Mouse (Mus musculus) ES-Bruce4 (cell line): Measurements from ENCODE around the gene Lrrc52. TPM values are rescaled to one million over a fixed set of nuclear protein-coding genes. Genes with fewer than 3 reads are reported as not detected.
A peak's percentile ranks its signal among the peaks of the same experiment; 100 is the strongest.

Experiments
- H3K27ac ChIP-seq: 2 replicates; pipeline ENCODE4 v1.5.1; 2012; ENCODE audit warnings: low read length, inconsistent platforms; ENCODE audit not compliant: insufficient read depth
- H3K27me3 ChIP-seq: 2 replicates; pipeline ENCODE4 v1.6.1; 2012; ENCODE audit warnings: mild to moderate bottlenecking, low read length, inconsistent platforms; ENCODE audit not compliant: control insufficient read depth, poor library complexity, insufficient read depth, severe bottlenecking
- H3K36me3 ChIP-seq: 2 replicates; pipeline ENCODE4 v1.6.1; 2012; ENCODE audit warnings: inconsistent platforms, mild to moderate bottlenecking, low read length, moderate library complexity; ENCODE audit not compliant: control insufficient read depth, poor library complexity, insufficient read depth, severe bottlenecking
- H3K4me1 ChIP-seq: one replicate; pipeline ENCODE4 v1.8.1; 2011; ENCODE audit warnings: low read length; ENCODE audit not compliant: control insufficient read depth, insufficient read depth
- H3K4me3 ChIP-seq: 2 replicates; pipeline ENCODE4 v1.5.1; 2011; ENCODE audit warnings: low read depth, mild to moderate bottlenecking, low read length
- H3K9ac ChIP-seq: 2 replicates; pipeline ENCODE4 v1.6.1; 2012; ENCODE audit warnings: low read depth, mild to moderate bottlenecking, inconsistent platforms; ENCODE audit not compliant: poor library complexity, severe bottlenecking
- H3K9me3 ChIP-seq: replicated peaks from 2 replicates; pipeline ENCODE4 v1.6.1; 2012; ENCODE audit warnings: mild to moderate bottlenecking, low read length, inconsistent platforms; ENCODE audit not compliant: control insufficient read depth, poor library complexity, insufficient read depth, severe bottlenecking
- CTCF ChIP-seq: IDR thresholded peaks from one replicate; pipeline ENCODE4 v1.8.1; 2011; ENCODE audit warnings: low read depth, low read length
- EP300 ChIP-seq: IDR thresholded peaks from 2 replicates; pipeline ENCODE4 v1.6.1; 2011; ENCODE audit warnings: low read depth, low read length; ENCODE audit not compliant: insufficient read depth
- POLR2A ChIP-seq: IDR thresholded peaks from one replicate; pipeline ENCODE4 v1.8.1; 2011; ENCODE audit warnings: low read length; ENCODE audit not compliant: insufficient read depth
- polyA plus RNA-seq: library from polyadenylated mRNA; stranded (reverse); fragments of >200 nt; gene quantifications from 2 replicates; pipeline ENCODE4 v1.2.4, GENCODE M21; 2011; ENCODE audit warnings: low read depth; ENCODE audit not compliant: missing spikeins, insufficient read depth, insufficient read length

Gene Lrrc52
- polyA plus RNA-seq, 1 experiment, result not detected

- Histone ChIP-seq H3K4me3 (no peak overlapping the region), H3K27me3 (0 out of 2 replicates have a peak, but pooled peaks cover 2% of the 10 kb centered on the region), H3K9me3 (no peaks in the 10 kb centered on the region), H3K4me1 (no peaks in the 10 kb centered on the region), H3K9ac (no peak overlapping the region), H3K27ac (no peak overlapping the region), H3K36me3 (no peaks in the 10 kb centered on the region)
- no peak for TF ChIP-seq EP300
- no peak for TF ChIP-seq POLR2A
- no peak for TF ChIP-seq CTCF
These were observed 1.3 kb upstream of the Lrrc52 start for GRCm38 (mm10) chr1:167467916-167468315.

GRCm38 (mm10) chr1:167457311-167457710 lies 9.3 kb downstream of the Lrrc52 start:
- H3K27ac ChIP-seq, result no peak overlapping the region
- no peaks in the 10 kb centered on the region for H3K27me3 ChIP-seq
- H3K4me3 ChIP-seq, result no peak overlapping the region
- TF ChIP-seq POLR2A (no peak), CTCF (no peak), EP300 (no peak)
- no peaks in the 10 kb centered on the region for H3K36me3 ChIP-seq
- H3K9me3 ChIP-seq, result no peaks in the 10 kb centered on the region
- no peaks in the 10 kb centered on the region for H3K4me1 ChIP-seq
- no peak overlapping the region for H3K9ac ChIP-seq

GRCm38 (mm10) chr1:167453048-167453447 lies 13.5 kb downstream of the Lrrc52 start:
- no peak overlapping the region for H3K9ac ChIP-seq
- peaks cover 4% of the 10 kb centered on the region for H3K4me1 ChIP-seq
- no peak overlapping the region for H3K4me3 ChIP-seq
- TF ChIP-seq EP300 (no peak), CTCF (no peak), POLR2A (no peak)
- H3K27me3 ChIP-seq, result no peaks in the 10 kb centered on the region
- H3K9me3 ChIP-seq, result no peaks in the 10 kb centered on the region
- H3K36me3 ChIP-seq, result no peaks in the 10 kb centered on the region
- no peak overlapping the region for H3K27ac ChIP-seq

GRCm38 (mm10) chr1:167452456-167452855 lies 14.1 kb downstream of the Lrrc52 start:
- H3K27me3 ChIP-seq, result no peaks in the 10 kb centered on the region
- H3K9ac ChIP-seq, result no peak overlapping the region
- TF ChIP-seq CTCF, result no peak
- H3K36me3 ChIP-seq, result no peaks in the 10 kb centered on the region
- H3K4me1 ChIP-seq, result peaks cover 4% of the 10 kb centered on the region
- no peak overlapping the region for H3K27ac ChIP-seq
- H3K9me3 ChIP-seq, result no peaks in the 10 kb centered on the region
- no peak overlapping the region for H3K4me3 ChIP-seq

- peak; percentile 50; the same call in 1 of the 2 replicates for TF ChIP-seq EP300
- TF ChIP-seq CTCF, result no peak
- no peak for TF ChIP-seq POLR2A
These were observed 18.0 kb downstream of the Lrrc52 start for GRCm38 (mm10) chr1:167448598-167448997.

GRCm38 (mm10) chr1:167448088-167448487 lies 18.5 kb downstream of the Lrrc52 start:
- Histone ChIP-seq H3K9me3 (no peaks in the 10 kb centered on the region), H3K27me3 (no peaks in the 10 kb centered on the region), H3K4me1 (peaks cover 4% of the 10 kb centered on the region), H3K4me3 (no peak overlapping the region), H3K27ac (no peak overlapping the region), H3K9ac (no peak overlapping the region), H3K36me3 (no peaks in the 10 kb centered on the region)
- TF ChIP-seq CTCF, result no peak
- no peak for TF ChIP-seq EP300
- no peak for TF ChIP-seq POLR2A

More at GRCm38 (mm10) chr1:167448598-167448997, 18.0 kb downstream of the Lrrc52 start:
- no peak overlapping the region for H3K27ac ChIP-seq
- no peaks in the 10 kb centered on the region for H3K27me3 ChIP-seq
- no peak overlapping the region for H3K9ac ChIP-seq
- no peaks in the 10 kb centered on the region for H3K36me3 ChIP-seq
- H3K4me3 ChIP-seq, result no peak overlapping the region
- H3K9me3 ChIP-seq, result no peaks in the 10 kb centered on the region
- H3K4me1 ChIP-seq, result peaks cover 4% of the 10 kb centered on the region
